Mouse (Mus musculus): ENCODE results near the gene Ccdc122.
"Not testable (repeated sequence)": the region's sequence is repeated elsewhere in the genome, so short reads cannot be mapped to it uniquely, and the experiment has no call there.

Gene Ccdc122

DNA sequence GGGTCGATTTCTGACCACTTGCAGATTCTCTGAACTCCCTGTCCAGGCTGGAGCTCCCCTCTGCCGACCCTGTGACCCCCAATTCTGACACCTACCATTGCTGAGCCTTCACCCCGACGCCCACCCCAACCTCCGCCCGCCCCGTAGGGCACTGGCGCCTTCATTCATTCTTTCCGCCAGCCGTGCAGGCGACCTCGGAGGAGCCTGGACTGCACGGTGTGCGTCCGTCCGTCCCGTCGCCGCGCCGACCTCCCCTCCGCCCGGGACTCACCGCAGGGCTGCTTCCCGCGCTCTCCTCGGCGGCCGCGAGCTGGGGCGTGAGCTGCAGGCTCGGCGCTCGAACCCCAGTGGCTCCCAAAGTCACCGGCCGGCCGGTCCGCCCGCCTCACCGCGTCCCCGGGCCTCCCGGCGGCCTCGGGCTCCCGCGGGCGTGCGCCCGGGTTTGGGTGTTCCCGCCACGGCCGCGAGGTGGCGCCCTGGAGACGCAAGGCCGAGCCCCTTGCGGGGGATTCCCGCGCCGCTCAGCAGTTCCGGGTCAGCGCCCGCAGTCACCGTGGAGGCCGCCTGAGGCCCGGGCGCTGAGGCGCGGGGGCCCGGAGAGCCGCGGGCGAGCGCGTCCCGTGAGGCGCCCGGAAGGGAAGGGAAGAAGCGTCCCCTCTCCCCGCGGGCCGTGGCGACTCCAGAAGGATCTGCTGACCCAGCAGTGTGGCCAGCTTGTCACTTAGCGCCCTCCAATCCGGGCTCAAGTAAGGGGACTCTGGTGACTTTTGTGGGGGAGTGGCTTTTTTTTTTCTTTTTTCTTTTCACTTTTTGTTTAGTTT is at the start of gene Ccdc122, which contains the start of gene Lacc1:
Gene Ccdc122, plus strand, starts transcription at position 547 of the 821 bp plus-strand sequence.
Gene Lacc1, minus strand, starts transcription at position 679 of the 821 bp plus-strand sequence.
- peak; percentile 80 to 83 for DNase-seq (ENCODE audit: low spot score in 2 of 2)

- not testable (repeated sequence) for DNase-seq (ENCODE audit: low spot score in 2 of 2)
These were observed 46.2 kb upstream of the Ccdc122 start for GRCm38 (mm10) chr14:76990351-76990750.

DNA sequence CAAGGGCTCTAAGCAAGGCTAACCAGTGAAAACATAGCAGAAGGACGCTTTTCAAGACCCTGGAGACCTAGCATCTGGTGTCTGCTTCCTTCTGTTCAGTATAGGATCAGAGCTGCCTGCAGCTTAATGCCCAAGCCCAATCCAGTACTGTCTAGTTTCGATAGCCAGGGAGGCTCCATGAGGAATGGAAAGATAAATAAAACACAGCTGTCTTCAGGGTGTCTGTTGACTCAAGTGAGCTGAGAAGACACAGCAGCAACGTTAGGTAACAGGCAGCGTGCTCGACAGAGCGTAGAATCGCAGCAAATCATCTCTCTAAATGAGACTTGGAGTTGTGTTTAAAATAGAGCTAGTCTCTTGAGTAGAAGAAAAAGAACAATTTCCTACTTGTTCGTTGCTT is 31.8 kb upstream of the Ccdc122 start:
- DNase-seq (ENCODE audit: low spot score in 2 of 2), result no peak

- DNase-seq (ENCODE audit: low spot score in 2 of 2), result no peak
These were observed 31.0 kb upstream of the Ccdc122 start for GRCm38 (mm10) chr14:77005566-77005965.

DNA sequence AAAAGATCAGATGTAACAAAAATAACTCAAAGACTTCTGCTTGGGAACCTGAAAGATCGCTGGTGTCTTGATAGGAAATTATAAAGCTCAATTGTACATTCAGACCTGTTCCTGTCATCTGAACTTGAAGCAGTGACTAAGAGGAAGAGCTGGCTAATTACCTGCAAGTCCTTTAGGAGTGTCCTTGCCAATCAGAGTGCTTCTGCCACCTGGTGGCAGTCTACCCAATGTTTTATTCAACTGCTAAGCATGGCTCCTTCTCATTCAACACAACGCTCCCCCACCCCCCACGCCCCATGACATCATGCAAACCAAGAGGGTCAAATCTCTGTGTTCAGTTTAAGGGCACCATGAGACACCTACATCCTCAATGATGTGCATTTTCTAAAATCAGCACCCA is 28.3 kb upstream of the Ccdc122 start:
- peak; percentile 51 to 68 for DNase-seq (ENCODE audit: low spot score in 2 of 2)

DNA sequence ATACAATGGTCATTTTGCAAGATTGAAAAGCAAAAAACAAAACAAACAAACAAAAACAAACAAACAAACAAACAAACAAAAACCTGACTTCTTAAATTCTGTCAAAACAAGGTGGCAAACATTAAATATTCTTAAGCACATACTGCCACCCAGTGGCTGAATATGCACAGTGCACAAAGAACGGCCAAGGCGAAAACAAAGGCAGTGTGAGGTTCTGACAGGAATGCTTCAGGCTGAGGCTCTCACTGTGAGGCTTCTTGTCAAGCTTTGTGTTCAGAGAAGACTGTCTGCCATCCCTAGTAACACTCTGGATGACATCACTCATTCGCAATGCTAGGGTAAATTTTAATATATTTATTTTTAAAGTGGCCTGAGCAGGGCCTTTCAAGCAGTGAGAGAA is 24.8 kb upstream of the Ccdc122 start:
- DNase-seq (ENCODE audit: low spot score in 2 of 2), result peak; percentile 42 to 53

- not testable (repeated sequence) for DNase-seq (ENCODE audit: low spot score in 2 of 2)
These were observed 19.8 kb upstream of the Ccdc122 start for GRCm38 (mm10) chr14:77016783-77017182.

GRCm38 (mm10) chr14:77017211-77017610 is 19.4 kb upstream of the Ccdc122 start:
- no peak for DNase-seq (ENCODE audit: low spot score in 2 of 2)

GRCm38 (mm10) chr14:77024499-77024898 is 12.1 kb upstream of the Ccdc122 start:
- no peak for DNase-seq (ENCODE audit: low spot score in 2 of 2)

GRCm38 (mm10) chr14:77029319-77030054 is 7.1 kb upstream of the Ccdc122 start:
- no peak for DNase-seq (ENCODE audit: low spot score in 2 of 2)

- no peak for DNase-seq (ENCODE audit: low spot score in 2 of 2)
These were observed 5.8 kb upstream of the Ccdc122 start for GRCm38 (mm10) chr14:77030808-77031207.

DNA sequence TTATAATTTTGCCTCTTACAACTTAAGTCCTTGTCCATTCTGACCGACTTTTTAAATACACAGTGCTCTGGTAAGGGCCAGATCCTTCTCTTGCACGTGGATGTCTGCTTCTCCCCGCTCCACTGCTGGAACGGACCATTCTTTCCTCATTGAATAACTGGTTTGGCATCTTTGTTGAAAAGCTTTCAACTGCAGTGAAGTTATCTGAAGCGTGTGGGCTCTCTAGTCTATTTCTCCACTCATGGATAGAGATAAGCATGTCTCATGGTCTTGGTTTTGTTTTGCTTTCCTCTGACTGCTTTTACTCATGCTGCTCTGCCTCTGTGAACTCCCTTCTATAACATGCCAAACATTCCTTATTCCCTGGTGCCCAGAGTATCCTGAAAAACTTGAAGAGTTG is 4.1 kb upstream of the Ccdc122 start:
- no peak for DNase-seq (ENCODE audit: low spot score in 2 of 2)

GRCm38 (mm10) chr14:77033391-77033790 is 3.2 kb upstream of the Ccdc122 start:
- no peak for DNase-seq (ENCODE audit: low spot score in 2 of 2)

DNA sequence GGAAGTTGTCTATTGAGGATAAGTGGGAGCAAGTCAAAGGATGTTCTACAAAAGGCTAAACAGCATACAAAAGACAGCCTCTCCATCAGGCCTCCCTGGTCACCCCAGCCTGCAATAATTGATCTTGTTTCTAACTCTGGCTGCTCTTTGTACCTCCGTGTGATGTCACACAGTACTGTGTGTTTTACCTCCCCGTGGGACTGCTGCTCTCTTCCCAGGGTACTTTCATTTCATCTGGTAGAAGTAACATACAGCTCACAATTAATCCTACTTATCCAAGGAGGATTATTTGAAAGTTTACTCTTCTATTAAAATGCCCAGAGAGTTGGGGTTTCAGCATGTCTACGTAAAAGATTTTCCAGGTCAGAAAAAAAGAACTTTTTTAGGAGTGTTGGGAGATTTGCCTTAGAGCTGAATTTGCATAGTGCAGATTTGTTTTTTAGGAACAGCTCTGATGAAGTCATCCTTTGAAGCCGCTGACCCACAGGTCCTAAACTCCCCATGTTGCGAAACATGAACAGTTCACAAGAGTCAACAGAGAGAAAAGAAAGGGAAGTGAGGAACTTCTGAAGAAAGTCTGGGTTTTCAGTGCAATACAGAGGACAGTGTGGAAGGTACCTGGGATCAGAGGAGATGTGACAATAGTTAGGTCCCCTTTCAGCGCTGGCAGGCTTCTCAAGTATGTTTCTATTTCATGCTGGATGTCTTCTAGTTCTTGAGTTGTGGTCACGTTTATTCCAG is 2.2 kb upstream of the Ccdc122 start:
- DNase-seq (ENCODE audit: low spot score in 2 of 2), result peak in 1 of 2 experiments; percentile 28

GRCm38 (mm10) chr14:77034970-77035369 is 1.6 kb upstream of the Ccdc122 start:
- no peak for DNase-seq (ENCODE audit: low spot score in 2 of 2)

DNA sequence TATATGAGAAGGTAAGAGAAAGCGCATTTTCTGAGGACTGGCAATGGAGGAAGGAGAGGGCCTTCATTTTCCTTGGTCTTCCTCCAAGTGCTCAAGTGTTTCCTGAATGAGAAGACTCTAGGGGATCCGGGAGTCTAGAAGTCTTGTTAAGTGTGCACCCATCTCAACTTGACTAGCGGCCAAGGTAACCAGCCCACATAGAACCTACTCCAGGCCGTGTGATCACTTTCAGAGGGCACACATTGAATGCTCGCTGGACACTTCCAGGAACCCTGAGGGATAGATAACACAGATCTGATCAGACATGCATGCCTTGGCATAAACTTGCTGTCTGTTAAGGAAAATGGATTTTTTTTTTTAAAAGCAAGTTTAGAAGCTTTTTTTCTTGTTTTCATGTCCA is 758 bp downstream of the Ccdc122 start:
- DNase-seq (ENCODE audit: low spot score in 2 of 2), result no peak

GRCm38 (mm10) chr14:77037832-77038425 is 1.4 kb downstream of the Ccdc122 start:
- peak; percentile 29 to 53 for DNase-seq (ENCODE audit: low spot score in 2 of 2)

- DNase-seq (ENCODE audit: low spot score in 2 of 2), result no peak
These were observed 16.7 kb downstream of the Ccdc122 start for GRCm38 (mm10) chr14:77053288-77053687.

GRCm38 (mm10) chr14:77069361-77069760 is 32.8 kb downstream of the Ccdc122 start:
- DNase-seq (ENCODE audit: low spot score in 2 of 2), result peak in 1 of 2 experiments; percentile 30

GRCm38 (mm10) chr14:77081248-77081647 is 44.7 kb downstream of the Ccdc122 start:
- no peak for DNase-seq (ENCODE audit: low spot score in 2 of 2)

DNA sequence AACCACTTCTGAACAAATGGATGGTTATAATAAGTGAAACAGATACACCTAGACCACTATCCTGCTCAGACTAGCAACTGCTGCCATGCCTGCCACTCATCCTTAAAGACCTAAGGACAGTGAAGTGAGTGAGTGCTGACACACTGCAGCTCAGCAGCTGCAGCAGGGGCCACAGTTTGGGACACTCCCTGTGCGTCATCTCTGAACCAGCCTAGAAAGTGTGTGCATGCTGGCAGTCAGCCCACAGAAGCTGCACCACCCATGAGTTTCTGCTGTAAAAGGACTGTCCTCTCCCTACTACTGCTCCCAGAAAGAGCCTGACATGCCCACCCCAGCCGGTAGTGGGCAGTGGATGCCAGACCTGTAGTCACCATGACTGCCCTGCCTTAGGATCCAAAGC is 63.7 kb downstream of the Ccdc122 start:
- no peak for DNase-seq (ENCODE audit: low spot score in 2 of 2)

GRCm38 (mm10) chr14:77110622-77111021 is 74.0 kb downstream of the Ccdc122 start:
- not testable (repeated sequence) for DNase-seq (ENCODE audit: low spot score in 2 of 2)
